Mouse (Mus musculus) erythroblast, embryonic 14.5 days (primary cell): ENCODE data around the gene Fgfrl1. TPM values are rescaled to one million over a fixed set of nuclear protein-coding genes. Genes with fewer than 3 reads are reported as not detected.

ENCODE experiments used
- H3K27me3 ChIP-seq: 2 replicates; pipeline ENCODE4 v1.6.1; 2012; ENCODE audit warnings: inconsistent platforms; ENCODE audit not compliant: control insufficient read depth
- H3K36me3 ChIP-seq: 2 replicates; pipeline ENCODE4 v1.6.1; 2012; ENCODE audit warnings: mild to moderate bottlenecking, inconsistent platforms; ENCODE audit not compliant: control insufficient read depth
- H3K4me1 ChIP-seq: 2 replicates; pipeline ENCODE4 v1.6.1; 2012; ENCODE audit warnings: inconsistent platforms; ENCODE audit not compliant: control insufficient read depth
- H3K4me3 ChIP-seq: replicated peaks from 2 replicates; pipeline ENCODE3; 2012; ENCODE audit warnings: moderate library complexity, mild to moderate bottlenecking, inconsistent platforms
- H3K9me3 ChIP-seq: 2 replicates; pipeline ENCODE4 v1.6.1; 2012; ENCODE audit warnings: low read length, inconsistent platforms, mixed read lengths; ENCODE audit not compliant: control insufficient read depth
- GATA1 ChIP-seq: IDR thresholded peaks from 2 replicates; pipeline ENCODE4 v1.6.1; 2012; ENCODE audit warnings: low read length, inconsistent platforms, mixed read lengths
- TAL1 ChIP-seq: IDR thresholded peaks from 3 replicates; pipeline ENCODE4 v1.6.1; 2012; ENCODE audit warnings: low read length, inconsistent platforms, mixed read lengths
- polyA plus RNA-seq: library from polyadenylated mRNA; stranded (reverse); fragments of >175 nt; gene quantifications from 2 replicates; pipeline ENCODE4 v1.2.3, GENCODE M21; 2012

Fgfrl1 gene
- polyA plus RNA-seq, 1 experiment, result 1.8 TPM

GRCm38 (mm10) chr5:108660632-108661268 lies 31.4 kb upstream of the Fgfrl1 start:
- H3K27me3 ChIP-seq, result no peaks in the 10 kb centered on the region
- peaks cover 25% of the 10 kb centered on the region for H3K36me3 ChIP-seq
- peaks cover 36% of the 10 kb centered on the region for H3K4me1 ChIP-seq
- no peaks in the 10 kb centered on the region for H3K9me3 ChIP-seq
- TF ChIP-seq GATA1 (no peak), TAL1 (no peak)
- peak overlapping the region; percentile 84 for H3K4me3 ChIP-seq

- Histone ChIP-seq H3K4me1 (peaks cover 32% of the 10 kb centered on the region), H3K36me3 (peaks cover 8% of the 10 kb centered on the region), H3K4me3 (no peak overlapping the region), H3K27me3 (no peaks in the 10 kb centered on the region), H3K9me3 (no peaks in the 10 kb centered on the region)
- TF ChIP-seq TAL1, result no peak
- no peak for TF ChIP-seq GATA1
These were observed 29.4 kb upstream of the Fgfrl1 start for GRCm38 (mm10) chr5:108662772-108663171.

GRCm38 (mm10) chr5:108665066-108665465 lies 27.1 kb upstream of the Fgfrl1 start:
- no peak overlapping the region for H3K4me3 ChIP-seq
- H3K4me1 ChIP-seq, result peaks cover 34% of the 10 kb centered on the region
- H3K27me3 ChIP-seq, result no peaks in the 10 kb centered on the region
- no peaks in the 10 kb centered on the region; the same call in 1 of the 2 replicates for H3K36me3 ChIP-seq
- H3K9me3 ChIP-seq, result no peaks in the 10 kb centered on the region
- no peak for TF ChIP-seq TAL1
- TF ChIP-seq GATA1, result no peak

- Histone ChIP-seq H3K4me3 (no peak overlapping the region), H3K9me3 (no peaks in the 10 kb centered on the region), H3K36me3 (peaks cover 20% of the 10 kb centered on the region), H3K4me1 (peaks cover 44% of the 10 kb centered on the region), H3K27me3 (no peaks in the 10 kb centered on the region)
- TF ChIP-seq TAL1 (no peak), GATA1 (no peak)
These were observed 24.8 kb upstream of the Fgfrl1 start for GRCm38 (mm10) chr5:108667370-108667769.

GRCm38 (mm10) chr5:108668387-108668932 lies 23.7 kb upstream of the Fgfrl1 start:
- peak overlapping the region; percentile 80 for H3K4me3 ChIP-seq
- TF ChIP-seq GATA1, result no peak
- no peak for TF ChIP-seq TAL1
- H3K4me1 ChIP-seq, result peaks cover 55% of the 10 kb centered on the region
- H3K27me3 ChIP-seq, result no peaks in the 10 kb centered on the region
- H3K36me3 ChIP-seq, result peaks cover 31% of the 10 kb centered on the region
- no peaks in the 10 kb centered on the region for H3K9me3 ChIP-seq

- Histone ChIP-seq H3K9me3 (no peaks in the 10 kb centered on the region), H3K4me3 (peak within 1 kb of the TSS; percentile 80), H3K4me1 (peaks cover 63% of the 10 kb centered on the region), H3K27me3 (no peaks in the 10 kb centered on the region), H3K36me3 (peaks cover 39% of the 10 kb centered on the region)
- no peak for TF ChIP-seq GATA1
- TF ChIP-seq TAL1, result no peak
These were observed 22.9 kb upstream of the Fgfrl1 start, which contains the start of gene Dgkq for GRCm38 (mm10) chr5:108668977-108669936. TSS of gene Dgkq (minus strand) at chr5:108669672.

- Histone ChIP-seq H3K36me3 (peaks cover 42% of the 10 kb centered on the region), H3K9me3 (no peaks in the 10 kb centered on the region), H3K4me3 (peak overlapping the region; percentile 80), H3K4me1 (peaks cover 70% of the 10 kb centered on the region), H3K27me3 (no peaks in the 10 kb centered on the region)
- TF ChIP-seq TAL1 (no peak), GATA1 (no peak)
These were observed 22.2 kb upstream of the Fgfrl1 start for GRCm38 (mm10) chr5:108669986-108670385.

- Histone ChIP-seq H3K36me3 (peaks cover 44% of the 10 kb centered on the region), H3K27me3 (no peaks in the 10 kb centered on the region), H3K4me3 (no peak overlapping the region), H3K9me3 (no peaks in the 10 kb centered on the region), H3K4me1 (peaks cover 78% of the 10 kb centered on the region)
- no peak for TF ChIP-seq GATA1
- TF ChIP-seq TAL1, result no peak
These were observed 21.4 kb upstream of the Fgfrl1 start for GRCm38 (mm10) chr5:108670785-108671184.

GRCm38 (mm10) chr5:108671757-108672156 lies 20.4 kb upstream of the Fgfrl1 start:
- no peak overlapping the region for H3K4me3 ChIP-seq
- no peaks in the 10 kb centered on the region for H3K9me3 ChIP-seq
- peaks cover 88% of the 10 kb centered on the region for H3K4me1 ChIP-seq
- TF ChIP-seq TAL1 (no peak), GATA1 (no peak)
- H3K36me3 ChIP-seq, result peaks cover 45% of the 10 kb centered on the region
- H3K27me3 ChIP-seq, result no peaks in the 10 kb centered on the region
